Mouse (Mus musculus): ENCODE results near the gene Ctrb1.

DNA sequence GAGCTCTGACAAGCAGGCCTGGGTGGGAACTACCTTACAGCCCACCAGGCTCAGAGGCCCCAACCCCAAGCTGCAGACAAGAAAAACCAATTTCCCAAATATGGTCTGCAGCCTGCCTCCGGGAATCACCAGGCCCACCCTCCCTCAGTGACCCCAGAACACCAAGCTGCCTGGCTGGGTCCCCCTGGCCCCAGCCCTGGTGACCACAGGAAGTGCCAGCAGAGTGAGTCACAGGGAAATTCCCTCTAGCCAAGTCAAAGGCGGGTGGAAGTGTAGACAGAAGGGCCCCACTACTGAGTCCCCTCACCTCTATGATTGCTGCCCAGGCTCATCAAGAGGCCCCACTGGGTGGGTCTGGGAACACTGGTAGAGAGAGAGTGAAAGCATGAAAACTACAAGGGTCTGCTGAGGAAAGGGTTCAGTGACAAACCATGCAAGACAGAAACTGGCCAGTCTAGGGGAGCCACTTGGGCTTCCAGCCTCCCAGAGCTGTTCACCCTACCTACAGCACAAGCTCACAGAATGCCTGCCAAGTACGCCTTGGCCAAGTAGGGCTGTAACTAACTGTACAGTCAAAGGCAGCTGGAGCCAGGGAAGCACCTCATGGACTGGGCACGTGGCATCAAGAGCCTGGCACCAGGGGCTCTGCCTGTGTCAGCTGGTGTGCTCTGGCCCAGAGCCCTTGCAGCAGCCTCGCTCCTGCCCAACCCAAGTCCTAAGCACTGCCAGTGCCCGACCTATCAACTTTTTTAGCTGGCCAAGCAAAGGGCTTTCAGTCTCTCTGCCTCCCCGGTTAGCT is 35.5 kb upstream of the Ctrb1 start:
- no peak for TF ChIP-seq CTCF (IDR thresholded peaks at IDR 0.05; ENCODE audit: low read depth)
- 0 out of 2 replicates have a peak, but pooled peaks have one; percentile 24 for TF ChIP-seq EP300 (IDR thresholded peaks at IDR 0.05; ENCODE audit: low read depth)

Data from liver, postnatal 0 days (tissue).